Mouse (Mus musculus): ENCODE results near the gene Lsg1.

Lsg1 gene

GRCm38 (mm10) chr16:30550748-30551192, 36.6 kb downstream of the Lsg1 start, which contains the start of gene Tmem44:
Tmem44 (minus strand) TSS chr16:30550842.
- no peak for DNase-seq (ENCODE audit: extremely low spot score)

GRCm38 (mm10) chr16:30549966-30550747, 37.2 kb downstream of the Lsg1 start:
- DNase-seq (ENCODE audit: extremely low spot score) = peak; percentile 88

GRCm38 (mm10) chr16:30549516-30549915, 37.9 kb downstream of the Lsg1 start:
- no peak for DNase-seq (ENCODE audit: extremely low spot score)

- DNase-seq (ENCODE audit: extremely low spot score) = no peak
These were observed 39.1 kb downstream of the Lsg1 start for GRCm38 (mm10) chr16:30548291-30548690.

GRCm38 (mm10) chr16:30544693-30545092, 42.7 kb downstream of the Lsg1 start:
- DNase-seq (ENCODE audit: extremely low spot score) = no peak

- no peak for DNase-seq (ENCODE audit: extremely low spot score)
These were observed 44.0 kb downstream of the Lsg1 start for GRCm38 (mm10) chr16:30543386-30543785.

- no peak for DNase-seq (ENCODE audit: extremely low spot score)
These were observed 44.6 kb downstream of the Lsg1 start for GRCm38 (mm10) chr16:30542826-30543225.

GRCm38 (mm10) chr16:30540107-30541001, 47.0 kb downstream of the Lsg1 start:
- DNase-seq (ENCODE audit: extremely low spot score) = no peak

GRCm38 (mm10) chr16:30539433-30539832, 48.0 kb downstream of the Lsg1 start:
- peak; percentile 65 for DNase-seq (ENCODE audit: extremely low spot score)

GRCm38 (mm10) chr16:30535075-30535474, 52.3 kb downstream of the Lsg1 start:
- no peak for DNase-seq (ENCODE audit: extremely low spot score)

GRCm38 (mm10) chr16:30533592-30533991, 53.8 kb downstream of the Lsg1 start:
- DNase-seq (ENCODE audit: extremely low spot score) = no peak

- no peak for DNase-seq (ENCODE audit: extremely low spot score)
These were observed 54.5 kb downstream of the Lsg1 start for GRCm38 (mm10) chr16:30532929-30533328.

- peak; percentile 54 for DNase-seq (ENCODE audit: extremely low spot score)
These were observed 55.5 kb downstream of the Lsg1 start for GRCm38 (mm10) chr16:30531761-30532406.

- no peak for DNase-seq (ENCODE audit: extremely low spot score)
These were observed 56.6 kb downstream of the Lsg1 start for GRCm38 (mm10) chr16:30530815-30531214.

- no peak for DNase-seq (ENCODE audit: extremely low spot score)
These were observed 59.0 kb downstream of the Lsg1 start for GRCm38 (mm10) chr16:30528386-30528785.

- no peak for DNase-seq (ENCODE audit: extremely low spot score)
These were observed 59.5 kb downstream of the Lsg1 start for GRCm38 (mm10) chr16:30527889-30528288.

- DNase-seq (ENCODE audit: extremely low spot score) = no peak
These were observed 61.6 kb downstream of the Lsg1 start for GRCm38 (mm10) chr16:30525756-30526155.

- no peak for DNase-seq (ENCODE audit: extremely low spot score)
These were observed 62.9 kb downstream of the Lsg1 start for GRCm38 (mm10) chr16:30524481-30524880.

- DNase-seq (ENCODE audit: extremely low spot score) = no peak
These were observed 65.0 kb downstream of the Lsg1 start for GRCm38 (mm10) chr16:30522253-30522940.

GRCm38 (mm10) chr16:30521147-30521546, 66.2 kb downstream of the Lsg1 start:
- DNase-seq (ENCODE audit: extremely low spot score) = no peak

GRCm38 (mm10) chr16:30520361-30520823, 67.0 kb downstream of the Lsg1 start:
- peak; percentile 59 for DNase-seq (ENCODE audit: extremely low spot score)

Data from embryo, embryonic 9.5 days (tissue).